Mouse (Mus musculus): ENCODE data around the gene Btrc. TPM values are rescaled to one million over a fixed set of nuclear protein-coding genes. Genes with fewer than 3 reads are reported as not detected.
A peak's percentile ranks its signal among the peaks of the same experiment; 100 is the strongest.

The Btrc gene
- total RNA-seq, 1 experiment from 2014 or later: 42.6 TPM

DNA sequence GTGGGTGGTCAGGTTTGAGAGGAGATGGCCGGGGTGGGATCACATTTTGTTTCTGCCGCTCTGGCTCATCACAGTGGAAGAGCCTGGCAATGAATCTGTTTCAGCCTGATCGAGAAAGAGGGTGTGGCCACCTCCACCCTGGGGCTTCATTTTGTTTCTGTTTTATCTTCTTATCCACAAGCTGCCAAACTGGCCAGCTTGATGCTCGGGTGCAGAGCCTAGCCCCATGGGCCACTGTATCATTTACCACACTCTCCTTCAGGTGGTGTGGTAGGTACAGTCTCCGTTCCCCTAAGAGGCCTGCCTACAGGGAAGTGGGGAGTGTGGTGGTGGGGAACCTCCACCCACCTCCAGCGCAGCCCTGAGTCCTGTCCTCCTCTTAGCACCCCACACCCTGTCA is 209.5 kb downstream of the Btrc start:
- no peak for DNase-seq

GRCm38 (mm10) chr19:45573861-45574267 is 210.3 kb downstream of the Btrc start:
- DNase-seq: peak; percentile 71

DNA sequence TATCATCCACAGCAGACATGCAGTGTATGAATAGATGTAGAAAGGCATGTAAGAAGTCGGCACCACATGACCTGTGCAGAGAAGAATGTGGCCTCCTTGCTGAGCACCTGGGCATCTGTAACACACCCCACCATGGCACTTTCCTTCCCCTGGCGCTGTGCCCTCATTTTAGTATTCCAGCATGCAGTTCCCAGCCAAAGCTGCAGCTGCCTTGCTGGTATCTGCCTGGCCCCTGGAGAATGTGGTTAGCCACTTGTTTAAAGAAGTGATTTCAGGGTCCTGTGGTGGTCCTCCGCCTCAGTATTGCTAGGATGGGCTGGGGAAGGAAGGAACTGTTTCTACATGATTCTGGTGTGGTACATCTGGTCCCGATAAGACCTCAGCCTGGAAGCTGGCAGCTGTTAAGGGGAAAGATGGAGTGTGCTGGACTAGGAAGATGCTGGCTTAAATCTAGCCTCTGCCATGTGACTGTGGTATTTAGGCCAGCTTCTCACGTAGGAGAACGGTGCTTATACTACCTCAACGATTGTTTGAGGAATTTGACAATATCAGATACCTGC is 210.9 kb downstream of the Btrc start:
- DNase-seq: no peak

DNA sequence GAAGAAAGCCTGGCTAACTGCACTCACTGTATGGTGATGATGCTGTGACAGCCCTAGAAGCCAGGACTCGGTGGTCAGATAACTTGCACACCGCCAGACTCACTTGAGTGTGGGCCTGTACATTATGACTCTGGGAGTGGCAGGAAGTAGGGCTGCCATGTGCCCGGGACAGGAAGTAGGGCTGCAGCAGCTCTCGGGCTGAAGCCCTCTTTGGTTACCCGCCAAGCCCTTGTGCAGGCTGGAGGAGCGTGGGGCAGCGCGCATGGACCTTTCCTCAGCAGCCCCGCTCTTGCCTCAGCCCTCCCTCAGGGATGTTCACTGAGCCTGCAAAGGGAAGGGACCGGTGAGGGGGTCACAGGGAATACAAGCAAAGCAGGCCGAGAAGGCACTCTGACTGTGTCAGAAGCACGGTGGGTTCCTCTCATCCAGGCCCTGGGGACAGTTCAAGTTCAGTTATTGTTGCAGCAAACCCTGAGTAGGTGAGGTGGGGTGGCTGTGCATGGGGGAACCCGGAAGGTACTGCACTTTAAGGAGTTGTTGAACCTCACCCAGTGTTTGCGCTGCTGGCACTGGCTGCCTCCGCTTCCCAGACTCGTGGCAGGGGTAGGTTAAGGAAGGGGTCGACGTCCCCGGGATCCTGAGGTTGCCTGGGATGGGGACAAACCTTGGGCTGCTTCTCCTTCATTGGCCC is 211.6 kb downstream of the Btrc start:
- DNase-seq: no peak

DNA sequence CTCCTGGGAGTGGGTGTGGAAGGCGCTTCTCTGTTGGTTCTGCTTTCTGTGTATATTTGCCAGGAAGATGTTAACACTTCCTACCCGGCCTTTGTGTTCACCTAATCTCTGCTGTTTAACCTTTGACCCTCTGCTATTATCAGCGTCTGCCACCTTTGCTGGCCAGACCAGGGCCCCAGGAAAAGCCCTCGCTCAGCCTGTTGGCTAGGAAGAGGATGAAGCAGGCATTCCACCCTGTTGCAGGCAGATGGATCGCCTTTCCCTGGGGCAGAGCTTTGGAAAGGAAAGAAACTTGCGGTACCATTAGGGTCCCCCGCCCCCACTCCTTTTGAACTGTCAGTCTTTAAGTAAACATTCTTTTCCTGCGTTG is 212.1 kb downstream of the Btrc start:
- DNase-seq: no peak

GRCm38 (mm10) chr19:45577141-45577750 is 213.7 kb downstream of the Btrc start:
- no peak for DNase-seq

- no peak for DNase-seq
Measured at GRCm38 (mm10) chr19:45578976-45579375, 215.4 kb downstream of the Btrc start.

GRCm38 (mm10) chr19:45579416-45579815 is 215.9 kb downstream of the Btrc start:
- peak; percentile 46 for DNase-seq

Other genes starting within 250 kb of the Btrc start
- gene Tlx1, start 213.1 kb upstream of the Btrc start, total RNA-seq (2021): not detected in 2 replicates
- gene Lbx1, start 127.9 kb upstream of the Btrc start, total RNA-seq (2021): not detected in 2 replicates
- gene Poll, start 196.8 kb downstream of the Btrc start, total RNA-seq (2021): 12.4 and 15.5 TPM in 2 replicates
- gene Gm17018, start 196.9 kb downstream of the Btrc start, total RNA-seq (2021): 26.2 and 31.8 TPM in 2 replicates